Comparison of ENCODE assay signal across 8 mouse cellular contexts in the genomic region with DNA sequence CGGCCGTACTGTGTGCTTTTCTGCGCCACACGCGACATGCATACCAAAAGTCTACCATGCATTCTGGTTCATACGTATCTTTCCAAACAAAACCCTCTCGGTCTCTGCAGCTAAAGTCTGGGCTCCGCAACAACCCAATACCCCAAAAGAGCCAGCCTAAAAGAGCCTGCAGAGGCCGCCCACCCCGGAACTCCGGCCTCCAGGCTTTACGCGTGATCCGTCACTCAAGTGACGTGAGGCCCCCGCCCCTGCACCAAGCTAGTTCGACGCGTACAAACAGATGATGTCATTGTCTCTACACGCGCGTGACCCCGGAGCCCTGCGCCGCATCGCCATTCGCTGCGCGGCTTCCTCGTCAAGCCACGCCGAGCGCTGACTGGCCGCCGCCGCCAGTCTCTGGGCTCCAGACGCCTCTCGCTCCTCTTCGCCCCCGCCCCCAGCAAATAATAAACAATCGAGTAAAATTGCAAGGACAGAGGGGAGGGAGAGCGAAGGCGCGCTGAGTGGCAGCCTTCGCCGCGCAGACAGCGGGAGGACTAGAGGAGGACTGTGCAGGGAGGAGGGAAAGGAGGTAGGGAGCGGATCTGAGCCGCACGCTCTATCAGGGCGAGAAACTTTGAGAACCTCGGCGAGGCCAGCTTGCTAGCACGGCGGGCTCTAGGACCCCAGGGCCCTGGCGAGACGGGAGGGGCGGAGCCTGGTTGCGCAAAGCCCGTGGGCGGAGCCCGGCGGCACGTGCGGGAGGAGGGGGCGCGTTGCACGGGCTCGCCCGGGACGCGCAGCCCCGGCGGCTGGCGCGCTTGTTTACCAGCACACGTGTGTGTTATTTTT. TPM values are rescaled to one million over a fixed set of nuclear protein-coding genes. Genes with fewer than 3 reads are reported as not detected.
A peak's percentile ranks its signal among the peaks of the same experiment; 100 is the strongest.
DNase-seq lines count a peak whose midpoint lies in the region; ATAC-seq lines count a peak whose summit lies in the region.

No protein-coding gene starts in this region.

- WGBS in hindbrain, embryonic 15.5 days, result under 1% methylated on average over 78 of the region's 78 CpGs

- peak; percentile 99 for DNase-seq in T-cell, adult 2 months (ENCODE audit: low spot score)
- DNase-seq in cerebellum, postnatal 36 days, result peak; percentile 96 to 98
- peak; percentile 98 to 100 for DNase-seq in frontal cortex, postnatal 36 days (ENCODE audit: low spot score in 2 of 2)
- DNase-seq in left cerebral cortex, adult 11 months (ENCODE audit: low spot score), result peak; percentile 98
- peak; percentile 97 to 100 for DNase-seq in lung, postnatal 4 days
- peak; percentile 98 for DNase-seq in retina, postnatal 7 days (ENCODE audit: low read depth, low spot score)
- peak; percentile 95 for DNase-seq in urinary bladder, adult 2 months (ENCODE audit: low spot score)

- peaks cover 3% of the 10 kb centered on the region for H3K27me3 ChIP-seq in hindbrain, embryonic 15.5 days

- peak overlapping the region; percentile 81 for H3K4me3 ChIP-seq in hindbrain, embryonic 15.5 days

- no peaks in the 10 kb centered on the region for H3K9me3 ChIP-seq in hindbrain, embryonic 15.5 days

- peak overlapping the region; percentile 75 for H3K4me2 ChIP-seq in hindbrain, embryonic 15.5 days

- ATAC-seq in hindbrain, embryonic 15.5 days (ENCODE audit: low FRiP score, low read depth), result peak; percentile 94

- peak overlapping the region; percentile 67 for H3K9ac ChIP-seq in hindbrain, embryonic 15.5 days

- peak overlapping the region; percentile 98 for H3K27ac ChIP-seq in hindbrain, embryonic 15.5 days (replicated peaks)

- peaks cover 28% of the 10 kb centered on the region for H3K4me1 ChIP-seq in hindbrain, embryonic 15.5 days (replicated peaks)

- H3K36me3 ChIP-seq in hindbrain, embryonic 15.5 days, result no peaks in the 10 kb centered on the region

RNA-seq across cellular contexts. Expression of a gene that starts 1.1 kb away (rescaled TPM):
- 4.4 and 4.8 TPM in 2 replicates for polyA plus RNA-seq in hindbrain, embryonic 15.5 days (2015; fragmentation: Nextera tagmentation; extraction: Ambion mirVana)
- 14.9 and 23.9 TPM in 2 replicates for polyA plus RNA-seq in urinary bladder, adult 2 months (2012; rRNA removed)

Comparison
In these comparisons a context has a peak if more than half of its experiments do, and no peak if none do; other contexts are left out.
1. Peak in every context shown above with its lines: DNase-seq, ATAC-seq, H3K4me3 ChIP-seq and H3K27ac ChIP-seq.